Mouse (Mus musculus): ENCODE results near the gene Hic1. TPM values are rescaled to one million over a fixed set of nuclear protein-coding genes. Genes with fewer than 3 reads are reported as not detected.
A peak's percentile ranks its signal among the peaks of the same experiment; 100 is the strongest.

The Hic1 gene
- polyA plus RNA-seq, 1 experiment, result 20.7 TPM

GRCm38 (mm10) chr11:75193256-75194071 lies 24.1 kb upstream of the Hic1 start, which contains the start of gene Rtn4rl1:
Rtn4rl1 (plus strand) TSS chr11:75193783.
- H3K4me1 ChIP-seq (ENCODE audit: control insufficient read depth, insufficient read depth, low read length), result no peaks in the 10 kb centered on the region
- TF ChIP-seq POLR2A (IDR thresholded peaks at IDR 0.05; ENCODE audit: low read depth, low read length) (0 out of 2 replicates have a peak, but pooled peaks have one; percentile 23), CTCF (IDR thresholded peaks at IDR 0.05; ENCODE audit: borderline replicate concordance, insufficient read depth, low read length) (no peak)
- H3K4me3 ChIP-seq (ENCODE audit: insufficient read depth, low read length), result peak within 1 kb of the TSS; percentile 51
- no peak within 1 kb of the TSS for H3K27ac ChIP-seq (ENCODE audit: insufficient read depth, low read length)

- TF ChIP-seq POLR2A (IDR thresholded peaks at IDR 0.05; ENCODE audit: low read depth, low read length), result no peak
- TF ChIP-seq CTCF (IDR thresholded peaks at IDR 0.05; ENCODE audit: borderline replicate concordance, insufficient read depth, low read length), result peak; percentile 51; the same call in 1 of the 2 replicates
- Histone ChIP-seq H3K27ac (ENCODE audit: insufficient read depth, low read length) (no peak overlapping the region), H3K4me1 (ENCODE audit: control insufficient read depth, insufficient read depth, low read length) (no peaks in the 10 kb centered on the region), H3K4me3 (ENCODE audit: insufficient read depth, low read length) (no peak overlapping the region)
Observed at GRCm38 (mm10) chr11:75192336-75193214, 23.3 kb upstream of the Hic1 start.

- Histone ChIP-seq H3K27ac (ENCODE audit: insufficient read depth, low read length) (no peak overlapping the region), H3K4me3 (ENCODE audit: insufficient read depth, low read length) (no peak overlapping the region), H3K4me1 (ENCODE audit: control insufficient read depth, insufficient read depth, low read length) (no peaks in the 10 kb centered on the region)
- TF ChIP-seq POLR2A (IDR thresholded peaks at IDR 0.05; ENCODE audit: low read depth, low read length) (no peak), CTCF (IDR thresholded peaks at IDR 0.05; ENCODE audit: borderline replicate concordance, insufficient read depth, low read length) (no peak)
Observed at GRCm38 (mm10) chr11:75191841-75192240, 22.5 kb upstream of the Hic1 start.

GRCm38 (mm10) chr11:75190905-75191441 lies 21.7 kb upstream of the Hic1 start, which contains the start of gene Dph1:
Dph1 (minus strand) TSS chr11:75191241.
- Histone ChIP-seq H3K4me3 (ENCODE audit: insufficient read depth, low read length) (peak within 1 kb of the TSS; percentile 77), H3K4me1 (ENCODE audit: control insufficient read depth, insufficient read depth, low read length) (no peaks in the 10 kb centered on the region), H3K27ac (ENCODE audit: insufficient read depth, low read length) (no peak within 1 kb of the TSS)
- TF ChIP-seq POLR2A (IDR thresholded peaks at IDR 0.05; ENCODE audit: low read depth, low read length), result no peak
- no peak for TF ChIP-seq CTCF (IDR thresholded peaks at IDR 0.05; ENCODE audit: borderline replicate concordance, insufficient read depth, low read length)

DNA sequence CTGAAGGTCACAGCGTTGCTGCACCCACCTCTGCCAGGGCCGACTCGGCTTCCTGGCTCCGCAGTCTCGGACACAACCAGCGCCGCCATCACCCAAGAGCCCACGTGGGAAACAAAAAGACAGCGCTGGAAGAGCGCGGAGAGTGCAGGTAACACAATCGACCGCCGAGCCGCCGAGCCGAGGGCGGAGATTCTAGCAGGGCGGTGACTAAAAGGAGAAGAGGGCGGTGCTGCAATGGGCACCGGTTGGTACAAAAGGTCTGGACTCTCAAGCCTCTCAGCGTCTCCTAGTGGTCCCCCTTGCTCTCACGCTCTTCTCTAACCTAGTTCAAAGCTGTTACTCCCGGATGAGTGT lies 21.0 kb upstream of the Hic1 start:
- Histone ChIP-seq H3K4me1 (ENCODE audit: control insufficient read depth, insufficient read depth, low read length) (peaks cover 2% of the 10 kb centered on the region; the same call in 1 of the 2 replicates), H3K27ac (ENCODE audit: insufficient read depth, low read length) (no peak overlapping the region), H3K4me3 (ENCODE audit: insufficient read depth, low read length) (peak overlapping the region; percentile 77)
- no peak for TF ChIP-seq CTCF (IDR thresholded peaks at IDR 0.05; ENCODE audit: borderline replicate concordance, insufficient read depth, low read length)
- peak; percentile 76 for TF ChIP-seq POLR2A (IDR thresholded peaks at IDR 0.05; ENCODE audit: low read depth, low read length)

DNA sequence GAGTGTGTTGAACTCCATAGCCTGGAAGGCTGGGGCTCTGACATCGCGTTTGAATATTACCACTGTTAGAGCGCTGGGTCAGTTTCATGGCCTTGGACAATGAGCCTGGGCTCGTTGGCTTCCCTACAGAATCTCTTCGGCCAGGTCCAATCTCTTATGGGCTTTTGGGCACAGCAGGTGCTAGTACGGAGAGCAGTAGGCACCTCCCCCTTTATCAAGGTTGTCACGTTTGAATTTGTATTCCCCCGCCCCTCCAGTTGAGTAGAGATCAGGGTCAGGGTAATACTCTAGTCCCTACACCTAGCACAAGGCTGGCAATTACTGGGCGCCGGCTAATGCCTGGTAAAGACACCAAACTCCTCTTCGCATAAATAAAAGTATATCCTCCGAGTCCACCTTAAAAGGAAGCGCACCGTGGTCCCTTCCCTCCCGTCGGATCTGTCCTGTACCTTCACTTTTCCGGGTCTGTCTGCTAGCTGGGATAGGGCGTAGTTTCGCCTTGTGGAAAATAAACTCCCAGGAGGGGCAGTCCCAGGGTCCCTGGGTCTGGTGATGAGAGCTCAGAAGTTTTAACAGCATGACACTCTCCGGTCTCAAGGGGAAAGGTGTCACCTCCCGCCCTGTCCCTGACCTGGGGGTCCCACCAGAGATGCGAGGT lies 20.5 kb upstream of the Hic1 start:
- TF ChIP-seq POLR2A (IDR thresholded peaks at IDR 0.05; ENCODE audit: low read depth, low read length), result no peak
- no peak for TF ChIP-seq CTCF (IDR thresholded peaks at IDR 0.05; ENCODE audit: borderline replicate concordance, insufficient read depth, low read length)
- Histone ChIP-seq H3K27ac (ENCODE audit: insufficient read depth, low read length) (no peak overlapping the region), H3K4me1 (ENCODE audit: control insufficient read depth, insufficient read depth, low read length) (peaks cover 2% of the 10 kb centered on the region; the same call in 1 of the 2 replicates), H3K4me3 (ENCODE audit: insufficient read depth, low read length) (peak overlapping the region; percentile 77)

DNA sequence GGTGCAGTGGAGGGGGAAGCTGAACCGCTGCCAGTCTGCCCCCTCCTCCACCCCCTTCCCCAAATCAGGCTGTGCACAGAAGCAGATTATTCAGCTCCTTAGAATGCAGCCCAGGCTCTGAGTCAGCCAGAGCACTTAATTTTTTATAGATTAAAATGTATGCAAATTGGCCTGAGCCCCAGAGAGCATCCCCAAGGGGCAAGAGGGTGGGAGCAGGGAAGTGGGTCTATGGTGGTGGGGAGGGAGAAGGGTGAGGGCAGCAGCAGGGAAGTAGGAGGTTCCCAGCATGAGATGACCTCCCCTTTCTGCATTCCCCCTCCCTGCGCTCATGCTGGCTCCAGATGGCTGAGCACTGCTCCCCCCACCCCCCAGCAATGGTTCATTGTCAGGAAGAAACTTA lies 15.7 kb upstream of the Hic1 start:
- no peak for TF ChIP-seq POLR2A (IDR thresholded peaks at IDR 0.05; ENCODE audit: low read depth, low read length)
- no peak for TF ChIP-seq CTCF (IDR thresholded peaks at IDR 0.05; ENCODE audit: borderline replicate concordance, insufficient read depth, low read length)

GRCm38 (mm10) chr11:75184573-75184972 lies 15.3 kb upstream of the Hic1 start:
- Histone ChIP-seq H3K27ac (ENCODE audit: insufficient read depth, low read length) (peak overlapping the region; percentile 45), H3K4me1 (ENCODE audit: control insufficient read depth, insufficient read depth, low read length) (peaks cover 10% of the 10 kb centered on the region), H3K4me3 (ENCODE audit: insufficient read depth, low read length) (no peak overlapping the region)
- TF ChIP-seq CTCF (IDR thresholded peaks at IDR 0.05; ENCODE audit: borderline replicate concordance, insufficient read depth, low read length), result no peak
- no peak for TF ChIP-seq POLR2A (IDR thresholded peaks at IDR 0.05; ENCODE audit: low read depth, low read length)

More for the DNA sequence above, 15.7 kb upstream of the Hic1 start:
- H3K4me1 ChIP-seq (ENCODE audit: control insufficient read depth, insufficient read depth, low read length), result peaks cover 10% of the 10 kb centered on the region
- peak overlapping the region; percentile 96 for H3K27ac ChIP-seq (ENCODE audit: insufficient read depth, low read length)
- no peak overlapping the region for H3K4me3 ChIP-seq (ENCODE audit: insufficient read depth, low read length)
